Mouse (Mus musculus) spleen, postnatal 4 days (tissue): ENCODE measurements at regions not wholly inside any gene's neighbourhood (a gene's known extent, or its start where the extent isn't known, plus 50 kb on each side); places are given as distances from the start of the nearest gene placed in this dataset.

Source experiments
- DNase-seq, 2 experiments: peaks; one replicate each; pipeline ENCODE4 v3.0.0; 2022; ENCODE audit warnings: low spot score in 2 of 2

DNA sequence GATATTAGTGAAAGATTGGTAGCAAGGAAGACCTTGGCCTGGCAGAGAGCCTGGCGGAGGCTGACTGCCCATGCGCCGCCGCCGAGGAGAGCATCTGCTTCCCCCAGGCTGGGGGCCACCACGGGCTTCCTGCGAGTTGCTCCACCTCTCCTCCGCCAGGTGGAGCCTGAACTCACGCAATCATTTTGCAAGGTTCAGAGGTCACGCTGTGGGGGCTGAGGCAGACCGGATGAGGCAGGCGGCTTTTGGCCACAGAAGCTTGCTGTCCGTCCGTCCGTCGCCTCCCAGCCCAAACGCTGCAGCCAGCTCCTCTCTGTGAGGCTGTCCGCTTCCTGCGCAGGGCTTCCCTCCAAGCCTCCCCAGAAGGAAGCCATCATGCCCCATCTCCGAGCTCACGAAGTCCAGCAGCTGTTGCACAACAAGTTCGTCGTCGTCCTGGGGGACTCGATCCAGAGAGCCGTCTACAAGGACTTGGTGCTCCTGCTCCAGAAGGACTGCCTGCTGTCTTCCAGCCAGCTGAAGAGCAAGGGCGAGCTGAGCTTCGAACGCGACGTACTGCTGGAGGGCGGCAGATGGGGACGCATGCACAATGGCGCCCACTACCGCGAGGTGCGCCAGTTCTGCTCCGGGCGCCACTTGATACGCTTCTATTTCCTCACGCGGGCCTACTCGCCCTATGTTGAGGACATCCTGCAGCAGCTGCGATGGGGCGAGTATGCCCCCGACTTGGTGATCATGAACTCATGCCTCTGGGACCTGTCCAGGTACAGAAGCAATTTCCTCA lies 269.3 kb upstream of the Erbb4 start:
- DNase-seq = peak in 1 of 2 experiments; percentile 56

GRCm38 (mm10) chr1:69375246-69375645 lies 267.4 kb upstream of the Erbb4 start:
- no peak for DNase-seq

GRCm38 (mm10) chr1:69370078-69370477 lies 262.2 kb upstream of the Erbb4 start:
- no peak for DNase-seq

- DNase-seq = no peak
Measured at GRCm38 (mm10) chr1:69367531-69367930, 259.7 kb upstream of the Erbb4 start.

- DNase-seq = no peak
Measured at GRCm38 (mm10) chr1:69364069-69364468, 256.2 kb upstream of the Erbb4 start.

GRCm38 (mm10) chr1:69357548-69357947 lies 249.7 kb upstream of the Erbb4 start:
- DNase-seq = no peak

- DNase-seq = no peak
Measured at GRCm38 (mm10) chr1:69350417-69350816, 242.6 kb upstream of the Erbb4 start.

DNA sequence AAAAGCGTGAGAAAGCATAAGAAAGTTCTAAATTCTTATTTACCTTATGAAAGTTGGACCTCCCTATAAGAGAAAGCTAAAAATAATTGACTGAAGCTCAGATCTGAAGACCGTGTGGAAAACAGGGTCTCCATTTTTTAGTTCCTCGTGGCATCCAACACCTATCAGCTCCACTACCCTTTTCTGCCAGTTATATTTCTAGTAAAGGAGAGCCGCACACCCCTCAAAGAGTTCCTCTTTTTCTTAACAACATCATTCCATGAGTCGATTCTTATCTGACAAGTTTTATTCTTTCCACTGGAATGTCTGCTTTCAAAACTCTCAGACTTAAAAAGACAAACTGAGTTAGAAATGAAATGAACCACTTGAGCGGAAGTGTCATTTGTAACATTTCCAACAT lies 242.0 kb upstream of the Erbb4 start:
- no peak for DNase-seq

DNA sequence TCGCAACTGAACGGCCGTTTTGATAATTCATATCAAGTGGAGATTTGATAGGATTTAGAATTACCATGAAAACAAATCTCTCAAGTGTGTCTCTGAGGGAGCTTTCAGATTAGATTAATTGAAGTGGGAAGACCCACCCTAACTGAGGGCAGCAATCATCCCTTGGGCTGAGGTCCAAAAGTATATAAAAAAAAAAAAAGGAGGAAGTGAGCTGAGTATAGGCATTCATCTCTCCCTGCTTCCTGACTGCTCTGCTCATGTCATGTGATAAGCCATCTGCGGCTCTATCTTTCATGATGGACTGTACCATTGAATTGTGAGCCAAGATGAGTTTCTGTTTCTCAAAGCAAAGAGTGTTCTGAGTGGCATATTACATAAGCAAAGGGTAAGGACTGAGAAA lies 234.2 kb upstream of the Erbb4 start:
- DNase-seq = no peak

GRCm38 (mm10) chr1:69340481-69340880 lies 232.6 kb upstream of the Erbb4 start:
- DNase-seq = no peak

- no peak for DNase-seq
Measured at GRCm38 (mm10) chr1:69331418-69332254, 223.8 kb upstream of the Erbb4 start.

- no peak for DNase-seq
Measured at GRCm38 (mm10) chr1:69329399-69329798, 221.5 kb upstream of the Erbb4 start.

DNA sequence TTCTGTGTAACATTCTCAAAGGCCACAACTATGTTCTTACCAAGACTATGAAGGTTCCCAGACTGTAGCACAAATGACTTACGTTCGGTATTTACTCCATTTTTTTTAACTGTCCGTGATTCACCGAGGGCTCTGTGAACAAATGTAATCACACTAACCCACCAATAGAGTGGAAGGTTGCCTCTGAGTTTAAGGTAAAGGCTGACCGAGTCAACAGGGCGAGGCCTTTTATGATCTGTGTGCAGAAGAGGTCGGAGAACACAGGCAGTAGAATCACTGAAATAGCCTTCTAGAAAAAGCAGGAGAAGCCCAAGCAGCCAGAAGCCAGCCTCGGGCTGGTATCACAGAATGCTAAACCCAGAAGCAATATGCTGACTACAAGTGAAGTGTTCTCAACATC lies 218.9 kb upstream of the Erbb4 start:
- DNase-seq = no peak

DNA sequence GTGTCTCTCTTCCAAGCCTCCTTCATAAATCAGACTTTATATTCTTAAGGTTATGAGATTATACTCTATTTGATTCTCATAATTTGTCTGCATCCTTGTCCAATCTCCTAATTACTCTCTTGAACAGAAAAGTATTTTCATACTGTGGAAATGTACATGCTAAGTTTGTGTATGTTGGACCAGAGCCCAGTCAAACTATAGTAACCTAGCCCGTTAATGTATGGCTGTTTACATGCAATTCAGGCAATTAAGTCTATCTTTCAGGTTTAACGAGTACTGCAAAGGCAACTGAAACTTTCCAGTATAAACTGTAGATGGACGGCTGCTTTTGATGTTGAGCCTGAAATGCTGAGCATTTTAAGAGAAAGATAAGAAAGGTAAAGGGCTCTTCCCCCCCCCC lies 211.7 kb upstream of the Erbb4 start:
- DNase-seq = no peak

- DNase-seq = no peak
Measured at GRCm38 (mm10) chr1:69296816-69297215, 189.0 kb upstream of the Erbb4 start.

GRCm38 (mm10) chr1:69291329-69291728 lies 183.5 kb upstream of the Erbb4 start:
- no peak for DNase-seq

DNA sequence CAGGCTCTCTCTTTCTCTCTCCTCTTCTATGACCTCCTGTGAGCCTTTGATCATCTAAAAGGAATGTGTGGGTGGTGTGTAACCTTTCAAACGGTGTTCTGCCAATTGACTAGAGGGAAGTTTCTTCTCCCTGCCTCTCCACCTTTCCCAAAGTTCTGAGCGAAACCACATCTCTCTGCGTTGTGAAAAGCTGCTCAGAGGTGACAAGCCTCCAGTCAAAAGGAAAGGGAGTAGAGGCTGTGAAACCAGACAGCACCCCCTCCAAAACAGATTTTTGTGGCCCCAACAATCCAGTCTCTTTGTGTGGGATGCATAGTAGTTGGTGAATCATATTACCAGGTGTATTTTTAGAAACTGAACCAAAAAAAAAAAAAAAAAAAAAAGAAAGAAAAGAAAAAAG lies 178.5 kb upstream of the Erbb4 start:
- no peak for DNase-seq

GRCm38 (mm10) chr1:69277428-69277827 lies 169.6 kb upstream of the Erbb4 start:
- DNase-seq = no peak

DNA sequence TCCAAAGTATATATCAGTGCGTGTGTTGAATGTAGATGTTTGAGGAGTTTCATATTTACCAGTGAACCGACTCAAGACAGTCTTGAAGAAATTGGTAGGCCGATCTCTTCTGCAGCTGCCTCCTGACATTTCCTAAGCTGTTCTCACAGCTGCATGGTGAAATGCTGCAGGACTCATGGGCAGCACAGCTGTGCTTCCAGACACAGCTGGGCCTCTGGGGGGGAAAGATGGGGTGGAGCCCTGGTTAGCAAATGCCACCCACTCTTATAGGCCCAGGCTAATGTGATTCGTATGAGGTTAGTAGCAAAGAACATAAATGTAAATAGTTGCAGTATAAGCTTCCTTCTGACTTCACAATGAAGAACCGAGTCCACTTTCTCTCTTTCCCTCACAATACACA lies 139.8 kb upstream of the Erbb4 start:
- no peak for DNase-seq

- DNase-seq = no peak
Measured at GRCm38 (mm10) chr1:69242289-69242909, 134.5 kb upstream of the Erbb4 start.

- no peak for DNase-seq
Measured at GRCm38 (mm10) chr1:69241502-69242214, 133.8 kb upstream of the Erbb4 start.

- DNase-seq = no peak
Measured at GRCm38 (mm10) chr1:69227864-69228263, 120.0 kb upstream of the Erbb4 start.
